12 mouse cellular contexts compared by ENCODE assay signal in genomic region chr4:86904969-86905368, GRCm38 (mm10). TPM values are rescaled to one million over a fixed set of nuclear protein-coding genes. Genes with fewer than 3 reads are reported as not detected.
DNase-seq lines count a peak whose midpoint lies in the region; ATAC-seq and TF ChIP-seq lines count a peak whose summit lies in the region.
"Had no signal": no experiment of that assay in that cellular context is flagged by ENCODE, and none has a peak within 500 bp of the region (broad histone marks: within the 10 kb centered on the region; RNA-seq: fewer than 3 reads in every experiment).

No protein-coding gene starts in this region.

- H3K27me3 ChIP-seq in midbrain, embryonic 11.5 days (ENCODE audit: control insufficient read depth, insufficient read depth, low read length) = no peaks in the 10 kb centered on the region
- no peaks in the 10 kb centered on the region for H3K27me3 ChIP-seq in midbrain, embryonic 10.5 days (ENCODE audit: low read depth, poor library complexity, severe bottlenecking)
- H3K27me3 ChIP-seq: forebrain, embryonic 13.5 days had no signal

- TF ChIP-seq CTCF in gastrocnemius, adult 2 months (IDR thresholded peaks at IDR 0.05) = peak; percentile 46; the same call in 1 of the 2 replicates

- no peak for DNase-seq in gastrocnemius, adult 2 months
- DNase-seq in gastrocnemius, adult 8-10 months (ENCODE audit: low spot score in 2 of 2) = no peak
- DNase-seq in midbrain, embryonic 11.5 days (ENCODE audit: low spot score, missing footprints) = peak; percentile 81
- no peak for DNase-seq in midbrain, embryonic 10.5 days (ENCODE audit: low spot score)
- peak; percentile 75 for DNase-seq in R1 (ENCODE audit: low read depth, low spot score)
- no peak for DNase-seq in embryo, embryonic 11 days
- no peak for DNase-seq in cerebellum, postnatal 10 days
- DNase-seq: adrenal gland, postnatal 25 days; heart, adult 18-20 months; lung, postnatal 36 days had no signal

- no peaks in the 10 kb centered on the region for H3K9me3 ChIP-seq in midbrain, embryonic 11.5 days (ENCODE audit: control insufficient read depth, low read length)
- H3K9me3 ChIP-seq in midbrain, embryonic 10.5 days (replicated peaks) = no peaks in the 10 kb centered on the region
- H3K9me3 ChIP-seq: forebrain, embryonic 13.5 days had no signal

- WGBS in midbrain, embryonic 11.5 days = 22% methylated on average over 3 of the region's 3 CpGs
- 40% methylated on average over 3 of the region's 3 CpGs for WGBS in midbrain, embryonic 10.5 days

- intact Hi-C loops in gastrocnemius, adult 2 months (cut with DNase I) = no loop called here

- H3K4me1 ChIP-seq in midbrain, embryonic 11.5 days (ENCODE audit: control insufficient read depth, insufficient read depth, low read length) = no peaks in the 10 kb centered on the region
- H3K4me1 ChIP-seq in midbrain, embryonic 10.5 days = 0 out of 2 replicates have a peak, but pooled peaks cover 5% of the 10 kb centered on the region
- H3K4me1 ChIP-seq: forebrain, embryonic 13.5 days had no signal

- H3K27ac ChIP-seq in gastrocnemius, adult 2 months = no peak overlapping the region
- no peak overlapping the region for H3K27ac ChIP-seq in midbrain, embryonic 11.5 days (ENCODE audit: low read depth, low read length)
- H3K27ac ChIP-seq in midbrain, embryonic 10.5 days (replicated peaks) = no peak overlapping the region
- H3K27ac ChIP-seq: forebrain, embryonic 13.5 days had no signal

- H3K36me3 ChIP-seq in midbrain, embryonic 11.5 days (ENCODE audit: control insufficient read depth, insufficient read depth, low read length) = no peaks in the 10 kb centered on the region
- no peaks in the 10 kb centered on the region for H3K36me3 ChIP-seq in midbrain, embryonic 10.5 days

- H3K4me2 ChIP-seq in midbrain, embryonic 11.5 days = no peak overlapping the region
- H3K4me2 ChIP-seq: forebrain, embryonic 13.5 days had no signal

- H3K9ac ChIP-seq in midbrain, embryonic 11.5 days (ENCODE audit: low read length) = no peak overlapping the region
- H3K9ac ChIP-seq: forebrain, embryonic 13.5 days had no signal

- no peak overlapping the region for H3K4me3 ChIP-seq in gastrocnemius, adult 2 months
- no peak overlapping the region for H3K4me3 ChIP-seq in midbrain, embryonic 11.5 days (ENCODE audit: low read depth, low read length)
- no peak overlapping the region for H3K4me3 ChIP-seq in midbrain, embryonic 10.5 days
- H3K4me3 ChIP-seq: forebrain, embryonic 13.5 days had no signal

- ATAC-seq in midbrain, embryonic 11.5 days (ENCODE audit: low FRiP score) = no peak
- ATAC-seq in megakaryocyte-erythroid progenitor cell, adult 5-6 weeks (replicated peaks; ENCODE audit: low FRiP score, low TSS enrichment, poor library complexity, severe bottlenecking) = peak; percentile 67; the same call in 1 of the 2 replicates
- ATAC-seq: forebrain, embryonic 13.5 days had no signal

RNA-seq across cellular contexts. Expression of gene Acer2, which starts 30.8 kb away (rescaled TPM):
- 1 to 10 TPM; 1.9 to 2.1 TPM for total RNA-seq in gastrocnemius, adult 2 months (2021)
- 1 to 10 TPM in 3 of 4 experiments, under 1 TPM in 1; 0.89 to 3.0 (median 2.2) TPM for total RNA-seq in gastrocnemius, adult 8-10 months (2022)
- 7.0 and 9.2 TPM in 2 replicates for polyA plus RNA-seq in midbrain, embryonic 11.5 days (2014; fragmentation: Nextera tagmentation; extraction: Ambion mirVana)
- polyA plus RNA-seq in midbrain, embryonic 10.5 days (2016; fragmentation: Nextera tagmentation; extraction: Ambion mirVana) = 5.3 and 7.1 TPM in 2 replicates
- total RNA-seq in megakaryocyte-erythroid progenitor cell, adult 5-6 weeks (2014; fragmentation: Nextera tagmentation) = 1.5 and 1.9 TPM in 2 replicates
- 0.30 and 0.75 TPM in 2 replicates for total RNA-seq in megakaryocyte-erythroid progenitor cell, adult 5-6 weeks (2017)

RNA-seq across cellular contexts. Expression of gene Rps6, which starts 47.8 kb away (rescaled TPM):
- total RNA-seq in gastrocnemius, adult 2 months (2021) = 100 to 1,000 TPM; 393 to 501 TPM
- total RNA-seq in gastrocnemius, adult 8-10 months (2022) = 100 to 1,000 TPM; 382 to 465 (median 415) TPM
- polyA plus RNA-seq in midbrain, embryonic 11.5 days (2014; fragmentation: Nextera tagmentation; extraction: Ambion mirVana) = 721 and 723 TPM in 2 replicates
- 583 and 651 TPM in 2 replicates for polyA plus RNA-seq in midbrain, embryonic 10.5 days (2016; fragmentation: Nextera tagmentation; extraction: Ambion mirVana)
- total RNA-seq in megakaryocyte-erythroid progenitor cell, adult 5-6 weeks (2014; fragmentation: Nextera tagmentation) = 3,729 and 3,811 TPM in 2 replicates
- 1,714 and 1,757 TPM in 2 replicates for total RNA-seq in megakaryocyte-erythroid progenitor cell, adult 5-6 weeks (2017)

Comparison
In these comparisons a context has a peak if more than half of its experiments do, and no peak if none do; other contexts are left out.
1. DNase-seq: peak in midbrain, embryonic 11.5 days (single experiment) and R1 (single experiment); none in gastrocnemius, adult 2 months (single experiment), gastrocnemius, adult 8-10 months (0 of 2), midbrain, embryonic 10.5 days (single experiment), embryo, embryonic 11 days (single experiment) and cerebellum, postnatal 10 days (0 of 2).